Mouse (Mus musculus) MEL (cell line): ENCODE results near the gene Hnrnpl. TPM values are rescaled to one million over a fixed set of nuclear protein-coding genes. Genes with fewer than 3 reads are reported as not detected.

Experiments
- DNase-seq: peaks from one replicate; pipeline ENCODE4 v3.0.0; 2011; ENCODE audit warnings: low read depth, low spot score
- H3K27ac ChIP-seq: 2 replicates; pipeline ENCODE4 v1.5.1; 2012; ENCODE audit warnings: low read depth, mild to moderate bottlenecking, control low read depth, low read length, moderate library complexity; ENCODE audit not compliant: control insufficient read depth
- H3K27me3 ChIP-seq, 2 experiments: fragments of 150-350 bp in 1 of 2; sonication (generic) in 1 of 2; 2 replicates each; pipeline ENCODE4 v1.6.1; 2012; ENCODE audit warnings: low read length in 2 of 2, mild to moderate bottlenecking in 2 of 2, improper control_type of control experiment in 1 of 2, moderate library complexity in 1 of 2; ENCODE audit not compliant: insufficient read depth in 2 of 2, control insufficient read depth in 1 of 2
- H3K36me3 ChIP-seq, 2 experiments: 2 replicates each; pipeline ENCODE4 v1.6.1; 2012 to 2014; ENCODE audit warnings: low read length in 2 of 2, improper control_type of control experiment in 1 of 2, inconsistent platforms in 1 of 2, mild to moderate bottlenecking in 1 of 2; ENCODE audit not compliant: insufficient read depth in 2 of 2, control insufficient read depth in 1 of 2
- H3K4me1 ChIP-seq, 2 experiments: fragments of 150-350 bp in 1 of 2; sonication (generic) in 1 of 2; 2 replicates each; pipeline ENCODE4 v1.6.1; 2012; ENCODE audit warnings: low read length in 2 of 2, improper control_type of control experiment in 1 of 2, mild to moderate bottlenecking in 1 of 2; ENCODE audit not compliant: insufficient read depth in 2 of 2, control insufficient read depth in 1 of 2
- H3K4me3 ChIP-seq, 2 experiments: fragments of 150-350 bp in 1 of 2; sonication (generic) in 1 of 2; 2 replicates each; pipeline ENCODE4 v1.5.1; 2012; ENCODE audit warnings: low read depth in 2 of 2, low read length in 2 of 2, mild to moderate bottlenecking in 2 of 2, moderate library complexity in 2 of 2, control low read depth in 1 of 2, improper control_type of control experiment in 1 of 2; ENCODE audit not compliant: control insufficient read depth in 1 of 2, insufficient read depth in 1 of 2
- H3K79me2 ChIP-seq: 2 replicates; pipeline ENCODE4 v1.6.1; 2012; ENCODE audit warnings: mild to moderate bottlenecking, low read length, moderate library complexity; ENCODE audit not compliant: control insufficient read depth, poor library complexity, insufficient read depth
- H3K9ac ChIP-seq: 2 replicates; pipeline ENCODE4 v1.6.1; 2012; ENCODE audit warnings: low read depth, mild to moderate bottlenecking, control low read depth, low read length, moderate library complexity; ENCODE audit not compliant: control insufficient read depth, poor library complexity, severe bottlenecking
- H3K9me3 ChIP-seq: fragments of 150-350 bp; sonication (generic); replicated peaks from 2 replicates; pipeline ENCODE4 v1.6.1; 2012; ENCODE audit warnings: mild to moderate bottlenecking, low read length, improper control_type of control experiment, moderate library complexity; ENCODE audit not compliant: insufficient read depth
- BHLHE40 ChIP-seq: IDR thresholded peaks from 2 replicates; pipeline ENCODE4 v1.6.1; 2012; ENCODE audit warnings: low read depth, mild to moderate bottlenecking, inconsistent platforms, low read length, improper control_type of control experiment, borderline replicate concordance
- CHD1 ChIP-seq: IDR thresholded peaks from 2 replicates; pipeline ENCODE4 v1.6.1; 2012; ENCODE audit warnings: low read depth, mild to moderate bottlenecking, inconsistent platforms, low read length, improper control_type of control experiment
- CTCF ChIP-seq, 3 experiments: IDR thresholded peaks in 2 of 3; conservative IDR thresholded peaks in 1 of 3; 2 replicates each; pipeline ENCODE4 v1.5.1; 2011 to 2012; ENCODE audit warnings: low read length in 3 of 3, low read depth in 2 of 3, mild to moderate bottlenecking in 2 of 3, improper control_type of control experiment in 1 of 3, inconsistent platforms in 1 of 3, mixed read lengths in 1 of 3, moderate library complexity in 1 of 3; ENCODE audit not compliant: control insufficient read depth in 1 of 3, insufficient read depth in 1 of 3, poor library complexity in 1 of 3, severe bottlenecking in 1 of 3
- E2F4 ChIP-seq: IDR thresholded peaks from 2 replicates; pipeline ENCODE4 v1.6.1; 2011; ENCODE audit warnings: low read depth, low read length, improper control_type of control experiment, borderline replicate concordance
- EP300 ChIP-seq, 2 experiments: IDR thresholded peaks; 2 replicates each; pipeline ENCODE4 v1.6.1; 2011; ENCODE audit warnings: improper control_type of control experiment in 2 of 2, low read length in 2 of 2, low read depth in 1 of 2, mild to moderate bottlenecking in 1 of 2
- GATA1 ChIP-seq: IDR thresholded peaks from 2 replicates; pipeline ENCODE4 v1.6.1; 2011; ENCODE audit warnings: low read depth, low read length, improper control_type of control experiment
- HCFC1 ChIP-seq: IDR thresholded peaks from 2 replicates; pipeline ENCODE4 v1.6.1; 2012; ENCODE audit warnings: low read depth, mild to moderate bottlenecking, inconsistent platforms, low read length, improper control_type of control experiment, moderate library complexity
- JUND ChIP-seq: IDR thresholded peaks from 2 replicates; pipeline ENCODE4 v1.6.1; 2011; ENCODE audit warnings: low read depth, mild to moderate bottlenecking, improper control_type of control experiment, low read length
- MAX ChIP-seq: IDR thresholded peaks from 2 replicates; pipeline ENCODE4 v1.6.1; 2011; ENCODE audit warnings: low read length, improper control_type of control experiment
- MAZ ChIP-seq: IDR thresholded peaks from 2 replicates; pipeline ENCODE4 v1.6.1; 2012; ENCODE audit warnings: low read depth, mild to moderate bottlenecking, inconsistent platforms, low read length, improper control_type of control experiment
- MXI1 ChIP-seq: IDR thresholded peaks from 2 replicates; pipeline ENCODE4 v1.6.1; 2011; ENCODE audit warnings: mild to moderate bottlenecking, low read depth, low read length, improper control_type of control experiment
- MYC ChIP-seq: IDR thresholded peaks from 2 replicates; pipeline ENCODE4 v1.6.1; 2011; ENCODE audit warnings: low read depth, mild to moderate bottlenecking, low read length, improper control_type of control experiment, moderate library complexity
- NELFE ChIP-seq: IDR thresholded peaks from 2 replicates; pipeline ENCODE4 v1.6.1; 2011; ENCODE audit warnings: low read depth, low read length, improper control_type of control experiment
- NRF1 ChIP-seq: IDR thresholded peaks from 2 replicates; pipeline ENCODE4 v1.6.1; 2014; ENCODE audit warnings: low read depth, mild to moderate bottlenecking, inconsistent platforms, low read length, improper control_type of control experiment, moderate library complexity; ENCODE audit not compliant: poor library complexity, insufficient read depth, severe bottlenecking
- POLR2A ChIP-seq, 2 experiments: IDR thresholded peaks; 2 replicates each; pipeline ENCODE4 v1.6.1; 2011 to 2012; ENCODE audit warnings: low read length in 2 of 2, mild to moderate bottlenecking in 2 of 2, control low read depth in 1 of 2, improper control_type of control experiment in 1 of 2, low read depth in 1 of 2, moderate library complexity in 1 of 2; ENCODE audit not compliant: control insufficient read depth in 1 of 2, insufficient read depth in 1 of 2, poor library complexity in 1 of 2
- POLR2AphosphoS2 ChIP-seq: IDR thresholded peaks from 2 replicates; pipeline ENCODE4 v1.6.1; 2011; ENCODE audit warnings: low read length, improper control_type of control experiment
- POLR2AphosphoS5 ChIP-seq: IDR thresholded peaks from 2 replicates; pipeline ENCODE4 v1.6.1; 2012; ENCODE audit warnings: low read depth, borderline replicate concordance, mild to moderate bottlenecking, inconsistent platforms, low read length, moderate library complexity, mixed read lengths
- RCOR1 ChIP-seq: IDR thresholded peaks from 2 replicates; pipeline ENCODE4 v1.6.1; 2012; ENCODE audit warnings: low read depth, mild to moderate bottlenecking, inconsistent platforms, low read length, improper control_type of control experiment
- SIN3A ChIP-seq: IDR thresholded peaks from 2 replicates; pipeline ENCODE4 v1.6.1; 2012; ENCODE audit warnings: low read length, improper control_type of control experiment, inconsistent platforms
- SMC3 ChIP-seq: IDR thresholded peaks from 2 replicates; pipeline ENCODE4 v1.6.1; 2011; ENCODE audit warnings: low read depth, low read length, improper control_type of control experiment
- TAL1 ChIP-seq: IDR thresholded peaks from 2 replicates; pipeline ENCODE4 v1.6.1; 2012; ENCODE audit warnings: mild to moderate bottlenecking, inconsistent platforms, low read length, moderate library complexity, mixed read lengths
- TCF12 ChIP-seq: IDR thresholded peaks from 2 replicates; pipeline ENCODE4 v1.6.1; 2014; ENCODE audit warnings: low read depth, mild to moderate bottlenecking, inconsistent platforms, low read length, improper control_type of control experiment, moderate library complexity
- UBTF ChIP-seq: IDR thresholded peaks from 2 replicates; pipeline ENCODE4 v1.6.1; 2012; ENCODE audit warnings: low read depth, mild to moderate bottlenecking, inconsistent platforms, low read length, improper control_type of control experiment, moderate library complexity, borderline replicate concordance; ENCODE audit not compliant: insufficient read depth
- USF1 ChIP-seq: IDR thresholded peaks from 2 replicates; pipeline ENCODE4 v1.6.1; 2014; ENCODE audit warnings: low read depth, mild to moderate bottlenecking, inconsistent platforms, low read length, improper control_type of control experiment, moderate library complexity
- ZC3H11A ChIP-seq: IDR thresholded peaks from 2 replicates; pipeline ENCODE4 v1.6.1; 2012; ENCODE audit warnings: low read depth, mild to moderate bottlenecking, inconsistent platforms, low read length, improper control_type of control experiment
- ZMIZ1 ChIP-seq: IDR thresholded peaks from 2 replicates; pipeline ENCODE4 v1.6.1; 2012; ENCODE audit warnings: low read depth, mild to moderate bottlenecking, inconsistent platforms, low read length, improper control_type of control experiment, moderate library complexity
- polyA plus RNA-seq, 2 experiments: library from polyadenylated mRNA; stranded (reverse) in 1 of 2; unstranded in 1 of 2; fragments of >175 nt in 1 of 2; fragments of >200 nt in 1 of 2; gene quantifications; 2 replicates each; pipeline versions ENCODE4 v1.2.1 to v1.2.4; 2012; ENCODE audit warnings: low replicate concordance in 2 of 2, low read depth in 1 of 2; ENCODE audit not compliant: insufficient read length in 2 of 2, insufficient read depth in 1 of 2, missing spikeins in 1 of 2
- total RNA-seq: library from RNA; depleted of rRNA; stranded (reverse); fragments of 300-350 nt; gene quantifications from 2 replicates; pipeline ENCODE4 v1.2.3, GENCODE M21; 2012

Gene Hnrnpl
- total and polyA plus RNA-seq, 3 experiments, result 246 to 1,095 (median 684) TPM

DNA sequence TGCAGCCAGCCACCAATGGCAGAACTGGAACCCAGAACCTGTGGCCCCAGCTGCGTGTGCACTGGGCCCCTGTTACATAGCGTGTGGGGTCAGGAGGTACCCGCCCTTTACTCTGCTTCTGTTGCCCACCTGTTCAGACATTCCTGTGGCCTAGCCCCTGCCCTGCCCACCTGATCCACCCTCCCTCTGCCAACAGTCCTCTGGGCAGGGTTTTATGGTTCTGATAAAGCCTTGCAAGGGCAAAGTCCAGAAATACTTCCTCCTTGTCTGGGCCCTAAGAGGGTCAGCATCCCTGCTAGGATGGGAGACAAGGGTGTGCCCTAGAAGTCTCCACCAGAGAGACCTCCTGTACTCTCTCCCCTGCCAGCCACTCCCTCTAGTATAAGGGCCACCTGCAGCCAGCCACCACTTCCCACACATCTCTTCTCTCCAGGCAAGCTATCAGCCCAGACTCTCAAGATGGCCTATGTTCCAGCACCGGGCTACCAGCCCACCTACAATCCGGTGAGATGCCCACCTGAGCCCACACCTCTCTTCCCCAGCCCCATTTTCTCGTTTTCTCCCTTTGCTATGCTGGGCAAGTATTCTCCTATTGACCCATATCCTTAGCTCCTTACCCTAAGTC is 25.5 kb downstream of the Hnrnpl start, which contains the start of gene Lgals4:
TSS of gene Lgals4 (plus strand) at position 132 of the 625 bp plus-strand sequence.
- peaks cover 2 to 13% of the 10 kb centered on the region in 2 experiments; a peak in 2 of 4 replicates for H3K4me1 ChIP-seq
- H3K9me3 ChIP-seq, result no peaks in the 10 kb centered on the region
- TF ChIP-seq CTCF (IDR thresholded peaks at IDR 0.05 in 2 of 3, conservative IDR thresholded peaks at IDR 0.05 in 1 of 3; ENCODE audit: control insufficient read depth in 1 of 3, insufficient read depth in 1 of 3, low read depth in 2 of 3, low read length in 3 of 3, poor library complexity in 1 of 3, severe bottlenecking in 1 of 3), result no peak
- H3K79me2 ChIP-seq, result no peaks in the 10 kb centered on the region
- H3K27me3 ChIP-seq, result no peaks in the 10 kb centered on the region
- no peak within 1 kb of the TSS for H3K9ac ChIP-seq
- H3K36me3 ChIP-seq, result peaks cover 2 to 9% of the 10 kb centered on the region in 2 experiments; a peak in 3 of 4 replicates
- H3K27ac ChIP-seq, result no peak within 1 kb of the TSS
- no peak within 1 kb of the TSS for H3K4me3 ChIP-seq
- DNase-seq, result no peak

DNA sequence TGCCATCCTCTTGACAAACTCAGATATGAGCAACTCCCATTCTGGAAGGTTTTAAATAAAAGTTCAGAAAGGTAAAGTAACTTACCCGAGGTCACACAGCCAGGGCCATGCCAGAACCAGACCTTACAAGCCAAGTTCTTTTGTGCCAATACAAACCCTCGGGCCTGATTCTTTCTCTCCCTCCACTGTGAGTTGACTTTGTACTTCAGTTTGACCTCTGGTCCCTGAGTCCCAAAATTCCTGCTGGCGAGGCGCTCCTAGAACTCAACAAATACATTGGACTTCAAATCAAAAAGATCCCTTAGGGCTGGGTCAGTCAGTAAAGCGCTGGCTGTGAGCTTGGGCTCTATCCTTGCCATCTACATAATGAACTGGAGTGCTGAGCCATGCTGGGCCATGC is 28.6 kb downstream of the Hnrnpl start:
- H3K9me3 ChIP-seq, result no peaks in the 10 kb centered on the region
- H3K79me2 ChIP-seq, result no peaks in the 10 kb centered on the region
- H3K27me3 ChIP-seq, result no peaks in the 10 kb centered on the region
- no peak for DNase-seq
- H3K36me3 ChIP-seq, result peaks cover 0 to 3% of the 10 kb centered on the region in 2 experiments; a peak in 2 of 4 replicates
- TF ChIP-seq ZMIZ1 (no peak), E2F4 (no peak), ZC3H11A (no peak), POLR2A (IDR thresholded peaks at IDR 0.05; ENCODE audit: control insufficient read depth in 1 of 2, insufficient read depth in 1 of 2, low read depth in 1 of 2, low read length in 2 of 2, poor library complexity in 1 of 2) (no peak), MAX (no peak), UBTF (no peak), GATA1 (no peak), POLR2AphosphoS2 (no peak), MAZ (no peak), RCOR1 (no peak), MXI1 (no peak), POLR2AphosphoS5 (no peak)
- no peak overlapping the region for H3K4me3 ChIP-seq
- H3K4me1 ChIP-seq, result peaks cover under 1 to 5% of the 10 kb centered on the region in 2 experiments; a peak in 2 of 4 replicates
- no peak overlapping the region for H3K27ac ChIP-seq
- no peak overlapping the region for H3K9ac ChIP-seq

DNA sequence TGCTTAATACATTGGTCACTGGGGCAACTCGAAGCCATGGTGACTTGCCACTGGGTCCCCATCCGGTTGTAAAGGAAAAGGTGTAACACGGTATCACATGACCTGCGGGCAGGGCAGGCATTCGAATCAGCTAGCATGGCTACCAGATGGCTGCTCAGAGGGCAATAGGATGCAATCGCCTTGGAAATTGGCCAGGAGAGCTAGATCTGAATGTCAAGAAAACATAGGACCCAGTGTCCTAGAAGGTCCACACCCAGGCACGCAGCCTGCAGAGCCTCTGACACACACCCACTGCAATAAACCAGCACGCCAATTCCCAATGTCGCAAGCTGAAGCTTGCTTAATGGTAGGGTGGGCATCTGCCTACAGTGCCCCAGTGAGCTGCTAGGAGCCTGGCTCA is 30.0 kb downstream of the Hnrnpl start:
- no peaks in the 10 kb centered on the region for H3K36me3 ChIP-seq
- no peaks in the 10 kb centered on the region for H3K9me3 ChIP-seq
- no peak overlapping the region for H3K9ac ChIP-seq
- H3K79me2 ChIP-seq, result no peaks in the 10 kb centered on the region
- no peaks in the 10 kb centered on the region for H3K4me1 ChIP-seq
- H3K27ac ChIP-seq, result no peak overlapping the region
- no peak overlapping the region for H3K4me3 ChIP-seq
- no peaks in the 10 kb centered on the region for H3K27me3 ChIP-seq
- DNase-seq, result no peak
- TF ChIP-seq SIN3A (no peak), TCF12 (no peak), UBTF (no peak), NELFE (no peak), BHLHE40 (no peak), CHD1 (no peak), HCFC1 (no peak), USF1 (no peak), NRF1 (no peak), JUND (no peak), MYC (no peak), POLR2A (IDR thresholded peaks at IDR 0.05; ENCODE audit: control insufficient read depth in 1 of 2, insufficient read depth in 1 of 2, low read depth in 1 of 2, low read length in 2 of 2, poor library complexity in 1 of 2) (no peak), E2F4 (no peak), MXI1 (no peak), EP300 (IDR thresholded peaks at IDR 0.05; ENCODE audit: low read depth in 1 of 2, low read length in 2 of 2) (no peak), ZMIZ1 (no peak), SMC3 (no peak), TAL1 (no peak)
